Mouse (Mus musculus) neural tube, embryonic 12.5 days (tissue): ENCODE results near the gene Slc25a5. TPM values are rescaled to one million over a fixed set of nuclear protein-coding genes. Genes with fewer than 3 reads are reported as not detected.
A peak's percentile ranks its signal among the peaks of the same experiment; 100 is the strongest.
"Not testable (repeated sequence)": the region's sequence is repeated elsewhere in the genome, so short reads cannot be mapped to it uniquely, and the experiment has no call there.

Experiments used
- ATAC-seq: fragments of 200-750 bp; cut with Nextera tagmentation; 2 replicates; pipeline ENCODE4 v1.8.0; 2017; ENCODE audit warnings: low read depth, mild to moderate bottlenecking, moderate TSS enrichment, moderate library complexity; ENCODE audit not compliant: low FRiP score
- H3K27ac ChIP-seq: fragments of 300-500 bp; sonication (generic); 2 replicates; pipeline ENCODE4 v1.5.1; 2016
- H3K27me3 ChIP-seq: fragments of 300-500 bp; sonication (generic); replicated peaks from 2 replicates; pipeline ENCODE4 v1.6.1; 2016; ENCODE audit warnings: mild to moderate bottlenecking
- H3K36me3 ChIP-seq: fragments of 300-500 bp; sonication (generic); 2 replicates; pipeline ENCODE4 v1.6.1; 2016; ENCODE audit warnings: mild to moderate bottlenecking
- H3K4me1 ChIP-seq: fragments of 300-500 bp; sonication (generic); 2 replicates; pipeline ENCODE4 v1.6.1; 2016
- H3K4me2 ChIP-seq: fragments of 300-500 bp; sonication (generic); replicated peaks from 2 replicates; pipeline ENCODE4 v1.6.1; 2016; ENCODE audit warnings: mild to moderate bottlenecking
- H3K4me3 ChIP-seq: fragments of 300-500 bp; sonication (generic); 2 replicates; pipeline ENCODE4 v1.5.1; 2016
- H3K9ac ChIP-seq: fragments of 300-500 bp; sonication (generic); 2 replicates; pipeline ENCODE4 v1.6.1; 2016; ENCODE audit warnings: mild to moderate bottlenecking
- H3K9me3 ChIP-seq: fragments of 300-500 bp; sonication (generic); 2 replicates; pipeline ENCODE4 v1.6.1; 2016; ENCODE audit warnings: mild to moderate bottlenecking
- WGBS: fragments of 180-500 bp; shearing (Covaris S2); methylation state at CpG from one replicate; pipeline ENCODE4 v1.1.7; 2016; 5-methylcytosine and 5-hydroxymethylcytosine counted together
- polyA plus RNA-seq: library from polyadenylated mRNA; unstranded; fragments of >200 nt; fragmentation: Nextera tagmentation; extraction: Ambion mirVana; gene quantifications from 2 replicates; pipeline ENCODE4 v1.2.1, GENCODE M21; 2016

The Slc25a5 gene
- polyA plus RNA-seq, 1 experiment from 2014 or later = 624 TPM

DNA sequence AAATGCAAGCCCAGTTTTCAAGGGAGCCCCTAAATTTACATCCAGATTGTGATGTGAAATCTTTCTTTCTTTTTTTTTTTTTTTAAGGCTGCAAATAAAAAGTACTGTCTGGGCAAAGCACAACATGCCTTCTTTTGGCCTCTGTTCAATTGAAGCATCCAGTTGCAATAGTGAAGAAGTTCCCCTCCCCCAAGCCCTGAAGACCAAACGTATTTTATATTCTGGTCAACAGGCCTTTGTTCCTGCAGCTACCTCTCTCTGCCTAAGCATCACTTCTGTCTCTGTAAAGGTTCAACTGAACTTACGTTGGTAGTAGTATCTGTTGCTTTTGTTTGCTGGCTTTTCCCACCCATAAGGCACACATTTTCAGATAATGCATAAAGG lies 31.5 kb upstream of the Slc25a5 start:
- Histone ChIP-seq H3K27ac (no peak overlapping the region), H3K36me3 (no peaks in the 10 kb centered on the region), H3K9ac (no peak overlapping the region), H3K4me1 (no peaks in the 10 kb centered on the region), H3K9me3 (no peaks in the 10 kb centered on the region), H3K4me2 (no peak overlapping the region), H3K4me3 (no peak overlapping the region), H3K27me3 (no peaks in the 10 kb centered on the region)
- ATAC-seq = peak; percentile 30; the same call in 1 of the 2 replicates
- 20% methylated on average over 2 of the region's 2 CpGs for WGBS

DNA sequence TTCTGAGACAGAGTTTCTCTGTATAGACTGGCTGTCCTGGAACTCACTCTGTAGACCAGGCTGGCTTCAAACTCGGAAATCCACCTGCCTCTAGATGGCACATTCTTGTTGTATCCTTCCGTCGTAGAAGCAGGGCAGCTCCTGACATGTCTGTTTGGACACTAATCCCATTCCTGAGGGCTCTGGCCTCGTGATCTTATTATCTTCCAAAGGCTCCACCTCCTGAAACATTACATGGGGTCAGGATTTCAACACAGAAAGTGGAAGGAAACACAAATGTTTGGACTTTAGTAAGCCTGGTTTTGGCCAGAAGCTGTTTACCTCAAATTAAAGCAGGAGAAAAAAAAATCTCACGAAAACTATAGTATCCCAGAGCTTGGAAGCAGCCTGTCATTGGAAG lies 28.1 kb upstream of the Slc25a5 start:
- no peaks in the 10 kb centered on the region for H3K27me3 ChIP-seq
- 80% methylated on average over 5 of the region's 5 CpGs for WGBS
- H3K9me3 ChIP-seq = no peaks in the 10 kb centered on the region
- no peaks in the 10 kb centered on the region for H3K4me1 ChIP-seq
- ATAC-seq = no peak
- H3K9ac ChIP-seq = no peak overlapping the region
- H3K4me3 ChIP-seq = no peak overlapping the region
- no peak overlapping the region for H3K4me2 ChIP-seq
- H3K36me3 ChIP-seq = no peaks in the 10 kb centered on the region
- no peak overlapping the region for H3K27ac ChIP-seq

DNA sequence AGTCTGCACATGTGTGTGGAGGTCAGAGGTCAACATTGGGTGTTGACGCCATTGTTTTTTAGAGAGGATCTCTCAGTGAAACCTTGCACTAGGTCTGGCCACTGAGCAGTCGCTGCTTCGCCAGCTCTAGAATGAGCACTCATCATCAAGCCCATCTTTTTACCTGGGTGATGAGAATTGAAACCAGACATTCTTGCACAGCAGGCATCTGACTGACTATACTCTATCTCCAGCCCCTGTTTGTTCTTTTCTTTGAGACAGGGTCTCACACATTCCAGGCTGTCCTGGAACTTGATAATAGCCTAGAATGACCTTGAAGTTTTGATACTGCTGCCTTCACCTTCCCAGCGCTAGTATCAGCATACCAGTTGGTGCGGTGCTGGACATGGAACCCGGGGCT lies 22.9 kb upstream of the Slc25a5 start:
- Histone ChIP-seq H3K4me2 (no peak overlapping the region), H3K4me3 (no peak overlapping the region), H3K36me3 (no peaks in the 10 kb centered on the region), H3K27ac (no peak overlapping the region), H3K27me3 (no peaks in the 10 kb centered on the region), H3K9ac (no peak overlapping the region), H3K4me1 (no peaks in the 10 kb centered on the region), H3K9me3 (no peaks in the 10 kb centered on the region)
- ATAC-seq = no peak
- WGBS = 84% methylated on average over 6 of the region's 6 CpGs

DNA sequence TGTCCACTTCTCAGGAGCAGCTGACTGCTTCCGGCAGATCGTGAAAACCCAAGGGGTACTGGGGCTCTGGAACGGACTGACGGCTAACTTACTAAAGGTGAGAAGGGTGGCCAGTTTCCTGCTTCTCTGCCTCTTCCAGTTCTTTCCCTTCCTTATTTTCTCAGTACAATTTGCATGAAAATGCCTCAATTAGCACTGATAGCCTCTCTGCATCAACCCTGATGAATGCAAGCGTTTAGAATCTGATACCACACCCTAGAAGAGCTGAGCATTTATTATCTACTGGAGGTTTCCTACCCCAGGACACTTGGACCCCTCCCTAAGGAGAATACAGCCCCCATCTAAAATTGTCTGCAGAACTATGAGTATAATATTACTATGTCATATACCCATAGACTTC lies 19.9 kb upstream of the Slc25a5 start:
- no peaks in the 10 kb centered on the region for H3K27me3 ChIP-seq
- H3K4me2 ChIP-seq = no peak overlapping the region
- WGBS = 83% methylated on average over 5 of the region's 5 CpGs
- H3K27ac ChIP-seq = no peak overlapping the region
- H3K4me3 ChIP-seq = no peak overlapping the region
- no peaks in the 10 kb centered on the region for H3K9me3 ChIP-seq
- no peaks in the 10 kb centered on the region for H3K36me3 ChIP-seq
- H3K9ac ChIP-seq = no peak overlapping the region
- no peak for ATAC-seq
- no peaks in the 10 kb centered on the region for H3K4me1 ChIP-seq

DNA sequence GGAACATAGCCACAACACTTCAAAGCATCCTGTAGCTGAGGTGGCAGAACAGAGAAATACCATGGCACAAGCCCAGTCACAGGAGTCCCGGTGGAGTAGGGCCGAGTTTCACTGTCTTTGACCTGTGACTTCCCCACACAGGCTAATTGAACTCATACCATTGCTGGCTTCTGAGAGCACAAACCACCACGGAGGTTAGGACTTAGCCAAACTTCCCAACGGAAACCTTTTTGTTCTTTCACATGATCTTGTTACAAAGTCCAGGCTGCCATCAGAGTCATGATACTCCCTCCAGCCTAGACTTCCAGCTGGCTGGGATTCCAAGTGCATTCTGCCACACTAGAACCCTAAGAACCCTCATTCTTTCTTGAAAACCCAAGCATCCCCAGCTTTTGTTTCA lies 17.8 kb upstream of the Slc25a5 start:
- Histone ChIP-seq H3K36me3 (no peaks in the 10 kb centered on the region), H3K4me3 (no peak overlapping the region), H3K9me3 (no peaks in the 10 kb centered on the region), H3K4me1 (no peaks in the 10 kb centered on the region), H3K27ac (no peak overlapping the region), H3K9ac (no peak overlapping the region), H3K4me2 (no peak overlapping the region), H3K27me3 (no peaks in the 10 kb centered on the region)
- no peak for ATAC-seq
- 88% methylated on average over 4 of the region's 4 CpGs for WGBS

DNA sequence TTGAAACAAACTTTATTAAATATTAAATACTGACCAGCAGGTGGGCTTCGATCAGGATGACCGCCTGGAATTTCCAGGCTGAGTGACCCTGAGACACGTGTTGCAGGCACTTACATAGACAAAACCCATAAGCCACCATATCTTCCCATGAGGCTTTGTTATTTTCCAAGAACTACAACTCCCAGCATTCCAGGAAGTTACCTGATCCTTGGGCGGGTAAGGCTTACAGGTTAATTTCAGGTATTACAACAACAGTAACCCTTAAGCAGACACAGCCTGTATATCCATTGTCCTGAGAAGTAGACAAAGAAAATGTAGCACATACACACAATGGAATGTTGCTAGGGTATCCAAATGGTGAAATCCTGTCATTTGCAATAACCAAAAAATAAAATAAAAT lies 6.1 kb upstream of the Slc25a5 start:
- 66% methylated on average over 4 of the region's 4 CpGs for WGBS
- ATAC-seq = no peak
- Histone ChIP-seq H3K4me1 (no peaks in the 10 kb centered on the region), H3K4me3 (no peak overlapping the region), H3K36me3 (no peaks in the 10 kb centered on the region), H3K4me2 (no peak overlapping the region), H3K9ac (no peak overlapping the region), H3K9me3 (no peaks in the 10 kb centered on the region), H3K27ac (no peak overlapping the region), H3K27me3 (no peaks in the 10 kb centered on the region)

DNA sequence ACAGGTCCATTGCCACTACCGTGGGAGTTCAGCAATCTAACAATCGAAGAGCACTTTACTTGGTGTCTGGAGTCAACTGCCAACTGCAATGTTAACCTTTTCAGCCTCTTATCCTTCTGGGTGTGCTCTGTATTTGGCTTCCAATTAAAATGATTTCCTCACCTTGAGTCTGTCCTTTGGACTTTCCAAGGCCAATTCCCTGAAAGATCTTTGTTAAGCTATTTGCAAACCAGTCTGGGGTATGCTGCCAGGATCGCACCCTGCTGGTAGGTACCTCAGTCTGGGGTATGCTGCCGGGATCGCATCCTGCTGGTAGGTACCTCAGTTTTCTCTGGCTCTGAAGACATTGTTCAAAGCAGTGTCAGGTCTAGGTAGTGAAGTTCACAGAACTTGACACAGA lies 880 bp upstream of the Slc25a5 start:
- peaks cover 3% of the 10 kb centered on the region; the same call in 1 of the 2 replicates for H3K36me3 ChIP-seq
- H3K9me3 ChIP-seq = no peaks in the 10 kb centered on the region
- WGBS = 67% methylated on average over 5 of the region's 5 CpGs
- H3K4me1 ChIP-seq = no peaks in the 10 kb centered on the region
- no peak overlapping the region for H3K27ac ChIP-seq
- ATAC-seq = no peak
- H3K4me2 ChIP-seq = no peak overlapping the region
- no peak overlapping the region for H3K4me3 ChIP-seq
- H3K27me3 ChIP-seq = no peaks in the 10 kb centered on the region
- H3K9ac ChIP-seq = no peak overlapping the region

DNA sequence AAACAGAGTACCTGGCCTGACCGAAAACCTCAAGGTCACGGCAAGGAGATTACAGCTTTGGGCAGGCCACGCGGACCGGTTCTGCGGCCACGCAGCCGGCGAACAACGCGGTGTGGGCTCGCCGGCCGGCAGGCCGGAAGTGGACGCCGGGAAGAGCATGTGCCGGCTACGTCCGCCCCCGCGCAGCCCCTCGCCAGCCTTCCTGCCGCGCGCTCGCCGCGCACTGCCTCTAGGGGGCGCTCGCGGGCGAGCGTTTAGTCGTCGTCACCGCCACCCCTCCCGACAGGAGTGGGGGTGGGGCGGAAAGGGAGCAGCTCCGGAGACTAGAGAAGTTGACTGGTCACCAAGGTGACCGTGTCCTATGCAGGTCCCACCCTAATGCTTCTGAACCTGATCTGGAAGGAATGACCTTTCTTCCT lies 721 bp downstream of the Slc25a5 start:
- H3K27me3 ChIP-seq = no peaks in the 10 kb centered on the region
- 25% methylated on average over 41 of the region's 41 CpGs for WGBS
- ATAC-seq = peak; percentile 89
- peak overlapping the region; percentile 60 for H3K4me2 ChIP-seq
- peak overlapping the region; percentile 57 for H3K4me3 ChIP-seq
- peak overlapping the region; percentile 78 for H3K9ac ChIP-seq
- peak overlapping the region; percentile 57 for H3K27ac ChIP-seq
- no peaks in the 10 kb centered on the region for H3K9me3 ChIP-seq
- H3K4me1 ChIP-seq = no peaks in the 10 kb centered on the region
- H3K36me3 ChIP-seq = peaks cover 3% of the 10 kb centered on the region; the same call in 1 of the 2 replicates

DNA sequence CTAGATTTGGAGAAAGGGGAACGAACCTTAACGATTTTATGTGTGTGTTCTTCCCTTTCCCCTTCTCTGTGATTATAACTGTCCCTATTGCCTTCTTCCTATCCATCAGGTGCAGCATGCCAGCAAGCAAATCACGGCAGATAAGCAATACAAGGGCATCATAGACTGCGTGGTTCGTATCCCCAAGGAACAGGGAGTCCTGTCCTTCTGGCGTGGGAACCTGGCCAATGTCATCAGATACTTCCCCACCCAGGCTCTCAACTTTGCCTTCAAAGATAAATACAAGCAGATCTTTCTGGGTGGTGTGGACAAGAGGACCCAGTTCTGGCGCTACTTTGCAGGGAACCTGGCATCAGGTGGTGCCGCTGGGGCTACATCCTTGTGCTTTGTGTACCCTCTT lies 1.3 kb downstream of the Slc25a5 start:
- H3K27me3 ChIP-seq, ATAC-seq, H3K36me3 ChIP-seq, H3K9me3 ChIP-seq, H3K4me1 ChIP-seq, H3K27ac ChIP-seq: not testable (repeated sequence)
- 81% methylated on average over 8 of the region's 8 CpGs for WGBS
- peak overlapping the region; percentile 57 for H3K4me3 ChIP-seq
- H3K4me2 ChIP-seq = peak overlapping the region; percentile 60
- H3K9ac ChIP-seq = peak overlapping the region; percentile 78; the same call in 1 of the 2 replicates

DNA sequence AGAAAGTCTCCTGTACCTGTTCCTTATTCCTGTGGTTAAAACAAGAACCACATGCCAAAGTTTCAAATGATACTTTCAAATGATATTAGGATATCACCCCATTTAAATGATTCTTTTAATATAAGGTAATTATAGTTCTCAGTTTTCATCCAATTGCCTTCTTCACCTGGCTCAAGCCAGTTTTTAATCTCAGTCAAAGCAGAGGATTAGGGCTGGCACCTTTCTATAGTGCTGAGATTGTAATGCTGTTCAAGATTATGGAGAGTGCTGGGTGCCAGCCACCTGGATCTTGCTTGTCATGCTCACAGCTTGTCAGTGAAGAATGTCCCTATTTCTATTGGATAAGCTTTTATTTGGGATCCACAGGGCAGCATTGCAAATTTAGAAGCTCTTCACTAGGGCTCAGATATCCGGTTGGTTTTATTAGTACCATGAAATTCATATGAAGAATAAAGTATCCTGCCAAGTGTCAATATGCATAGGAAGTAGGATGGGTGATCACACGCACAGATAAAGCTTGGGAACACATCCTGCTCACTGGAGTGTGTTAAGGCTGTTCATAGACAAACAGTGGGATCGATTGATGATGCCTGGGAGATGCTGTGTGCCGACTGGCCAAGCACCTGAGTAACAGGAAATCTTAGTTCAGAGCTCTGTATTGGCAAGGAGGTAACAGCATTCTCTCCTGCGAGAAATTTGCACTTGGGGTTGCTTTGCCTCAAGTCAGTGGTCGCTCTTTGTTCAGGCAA lies 3.9 kb downstream of the Slc25a5 start:
- ATAC-seq = no peak
- no peak overlapping the region for H3K4me3 ChIP-seq
- H3K36me3 ChIP-seq = peaks cover 3% of the 10 kb centered on the region; the same call in 1 of the 2 replicates
- H3K27ac ChIP-seq = no peak overlapping the region
- no peaks in the 10 kb centered on the region for H3K27me3 ChIP-seq
- H3K4me1 ChIP-seq = no peaks in the 10 kb centered on the region
- 53% methylated on average over 6 of the region's 6 CpGs for WGBS
- H3K9ac ChIP-seq = no peak overlapping the region
- H3K4me2 ChIP-seq = no peak overlapping the region
- H3K9me3 ChIP-seq = no peaks in the 10 kb centered on the region

DNA sequence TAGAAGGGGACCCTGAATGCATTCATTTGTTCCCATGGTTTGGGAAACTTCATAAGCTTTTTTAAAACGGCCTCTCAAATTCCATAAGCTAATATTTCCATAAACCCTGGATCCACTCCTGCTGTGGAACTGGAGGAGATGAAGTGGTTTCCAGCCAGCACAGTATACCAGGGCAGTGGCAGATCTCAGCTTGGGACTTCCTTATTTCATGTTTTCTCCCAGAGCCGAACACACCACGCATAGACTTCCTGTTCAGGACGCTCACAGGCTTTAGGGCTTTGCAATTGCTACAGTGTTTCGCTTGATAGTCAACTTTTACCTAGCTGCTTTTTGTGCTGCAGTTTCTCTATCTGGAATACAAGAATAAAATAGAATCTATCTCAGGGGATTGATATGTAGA lies 7.7 kb downstream of the Slc25a5 start:
- H3K4me2 ChIP-seq = no peak overlapping the region
- no peaks in the 10 kb centered on the region for H3K9me3 ChIP-seq
- 75% methylated on average over 5 of the region's 5 CpGs for WGBS
- H3K27ac ChIP-seq = no peak overlapping the region
- no peaks in the 10 kb centered on the region; the same call in 1 of the 2 replicates for H3K36me3 ChIP-seq
- no peak overlapping the region for H3K4me3 ChIP-seq
- H3K4me1 ChIP-seq = peaks cover 6% of the 10 kb centered on the region; the same call in 1 of the 2 replicates
- H3K27me3 ChIP-seq = no peaks in the 10 kb centered on the region
- H3K9ac ChIP-seq = no peak overlapping the region
- ATAC-seq = no peak

DNA sequence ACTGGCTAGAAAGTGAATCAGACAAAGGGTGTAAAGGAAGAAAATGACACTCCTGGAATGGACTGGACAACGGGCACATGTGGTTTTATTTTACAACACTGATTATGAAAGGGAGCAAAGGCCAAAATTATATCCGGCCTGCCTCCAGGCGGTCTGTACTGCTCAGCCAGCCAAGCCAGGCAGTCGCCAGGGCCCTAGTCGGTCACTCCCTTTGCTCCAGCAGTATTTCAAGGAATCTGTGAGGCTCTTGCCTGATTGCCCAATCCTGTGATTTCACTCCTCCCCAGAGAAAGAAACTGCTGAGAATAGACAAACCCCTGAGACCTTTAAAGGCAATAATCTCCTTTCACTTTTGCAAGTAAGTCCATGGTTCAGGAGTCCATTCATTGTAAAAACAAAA lies 8.7 kb downstream of the Slc25a5 start:
- Histone ChIP-seq H3K27me3 (no peaks in the 10 kb centered on the region), H3K4me1 (peaks cover 6% of the 10 kb centered on the region; the same call in 1 of the 2 replicates), H3K4me2 (no peak overlapping the region), H3K9me3 (no peaks in the 10 kb centered on the region), H3K36me3 (no peaks in the 10 kb centered on the region), H3K9ac (no peak overlapping the region), H3K27ac (no peak overlapping the region), H3K4me3 (no peak overlapping the region)
- WGBS = 66% methylated on average over 5 of the region's 5 CpGs
- ATAC-seq = no peak
